Mouse (Mus musculus) neural tube, postnatal 0 days (tissue): ENCODE results near the gene Pabpn1l. TPM values are rescaled to one million over a fixed set of nuclear protein-coding genes. Genes with fewer than 3 reads are reported as not detected.

ENCODE experiments used
- microRNA-seq: library from miRNA; unstranded; fragments of <30 nt; microRNA quantifications from one replicate; pipeline ENCODE4, GENCODE M21; 2016
- polyA plus RNA-seq: library from polyadenylated mRNA; unstranded; fragments of >200 nt; fragmentation: Nextera tagmentation; extraction: Ambion mirVana; gene quantifications from 2 replicates; pipeline ENCODE4 v1.2.1, GENCODE M21; 2015

Pabpn1l gene
- not detected in 2 replicates for polyA plus RNA-seq

GRCm38 (mm10) chr8:122622727-122623126 lies at the start of gene Pabpn1l:
Pabpn1l (minus strand) TSS chr8:122622739.

GRCm38 (mm10) chr8:122611295-122612133 lies 11.0 kb downstream of the Pabpn1l start, which contains the start of the genes Galns and Trappc2l:
Galns (minus strand) TSS chr8:122611463.
Trappc2l (plus strand) TSS chr8:122611640.

DNA sequence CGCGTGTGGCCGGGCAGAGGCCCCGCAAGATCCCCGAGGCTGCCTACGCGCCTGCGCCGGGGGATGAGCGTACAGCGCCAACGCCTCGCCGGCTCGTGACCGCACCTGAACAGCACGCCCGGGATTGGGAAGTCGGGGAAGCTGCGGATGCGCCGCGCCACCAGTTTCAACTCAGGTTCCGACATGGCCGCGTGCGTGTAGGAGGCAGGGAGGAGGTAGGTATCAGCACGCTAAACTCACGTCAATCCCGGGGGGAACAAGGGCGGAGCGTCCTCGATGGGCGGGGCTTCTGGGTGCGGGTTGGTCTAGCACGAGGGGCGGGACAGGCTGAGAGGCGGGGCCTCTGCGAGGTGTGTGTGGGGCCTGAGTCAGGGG lies 45.9 kb downstream of the Pabpn1l start, which contains the start of gene Aprt:
Aprt (minus strand) TSS at position 262 of the 375 bp plus-strand sequence.

Small RNA genes within 50 kb of the gene (microRNA-seq; reads per million reads assigned to microRNA genes)
- not detected for gene Mir6396

Other genes with a start within 250 kb of the Pabpn1l start
- gene Zc3h18, start 246.1 kb downstream of the Pabpn1l start, polyA plus RNA-seq = 21.4 and 22.8 TPM in 2 replicates
- gene Il17c, start 200.7 kb downstream of the Pabpn1l start, polyA plus RNA-seq = 0.22 TPM in 1 of 2 replicates, not detected in the other
- 57.8 and 77.0 TPM in 2 replicates for gene Cyba, start 189.8 kb downstream of the Pabpn1l start, polyA plus RNA-seq
- 67.8 and 69.0 TPM in 2 replicates for gene Mvd, start 179.3 kb downstream of the Pabpn1l start, polyA plus RNA-seq
- gene Snai3, start 162.0 kb downstream of the Pabpn1l start, polyA plus RNA-seq = not detected in 2 replicates
- gene Rnf166, start 146.7 kb downstream of the Pabpn1l start, polyA plus RNA-seq = 28.1 and 29.9 TPM in 2 replicates
- gene Ctu2, start 146.6 kb downstream of the Pabpn1l start, polyA plus RNA-seq = 84.8 and 91.5 TPM in 2 replicates
- 1.5 and 2.1 TPM in 2 replicates for gene Piezo1, start 71.4 kb downstream of the Pabpn1l start, polyA plus RNA-seq
- gene Cdt1, start 54.7 kb downstream of the Pabpn1l start, polyA plus RNA-seq = 7.2 and 7.4 TPM in 2 replicates
- 199 and 204 TPM in 2 replicates for gene Aprt, start 45.8 kb downstream of the Pabpn1l start, polyA plus RNA-seq
- gene Galns, start 11.3 kb downstream of the Pabpn1l start, polyA plus RNA-seq = 8.8 and 8.9 TPM in 2 replicates
- 125 and 146 TPM in 2 replicates for gene Trappc2l, start 11.1 kb downstream of the Pabpn1l start, polyA plus RNA-seq
- 8.8 and 10.2 TPM in 2 replicates for gene Cbfa2t3, start 76.4 kb upstream of the Pabpn1l start, polyA plus RNA-seq
- 17.4 and 18.5 TPM in 2 replicates for gene Acsf3, start 152.7 kb upstream of the Pabpn1l start, polyA plus RNA-seq
- gene Cdh15, start 225.2 kb upstream of the Pabpn1l start, polyA plus RNA-seq = 2.5 and 2.7 TPM in 2 replicates